ENCODE assay signal across 8 mouse cellular contexts in genomic region chr11:101733596-101733995, GRCm38 (mm10). TPM values are rescaled to one million over a fixed set of nuclear protein-coding genes. Genes with fewer than 3 reads are reported as not detected.
DNase-seq lines count a peak whose midpoint lies in the region; ATAC-seq and TF ChIP-seq lines count a peak whose summit lies in the region.

No protein-coding gene starts in this region.

- no peak for TF ChIP-seq POLR2A in heart, adult 2 months (IDR thresholded peaks at IDR 0.05; ENCODE audit: insufficient read depth, low read depth, low read length)

- H3K9ac ChIP-seq in heart, adult 2 months (ENCODE audit: low read depth, low read length), result peak overlapping the region; percentile 67; the same call in 1 of the 2 replicates
- peak overlapping the region; percentile 85 for H3K9ac ChIP-seq in forebrain, embryonic 12.5 days
- peak overlapping the region; percentile 93 for H3K9ac ChIP-seq in liver, embryonic 14.5 days (replicated peaks)

- TF ChIP-seq EP300 in heart, adult 2 months (IDR thresholded peaks at IDR 0.05; ENCODE audit: insufficient read depth, low read depth, low read length), result no peak
- no peak for TF ChIP-seq EP300 in liver, embryonic 14.5 days (IDR thresholded peaks at IDR 0.05; ENCODE audit: low read depth)

- H3K4me3 ChIP-seq in heart, adult 2 months, result peak overlapping the region; percentile 82
- peak overlapping the region; percentile 84 for H3K4me3 ChIP-seq in forebrain, embryonic 12.5 days (replicated peaks)
- H3K4me3 ChIP-seq in liver, embryonic 14.5 days (ENCODE audit: insufficient read depth in 1 of 2, low read depth in 2 of 2, low read length in 2 of 2), result peak overlapping the region; percentile 86 to 100

- H3K27ac ChIP-seq in heart, adult 2 months, result peak overlapping the region; percentile 79
- H3K27ac ChIP-seq in forebrain, embryonic 12.5 days, result no peak overlapping the region
- H3K27ac ChIP-seq in liver, embryonic 14.5 days, result peak overlapping the region; percentile 78

- no peaks in the 10 kb centered on the region; the same call in none of the 2 replicates for H3K36me3 ChIP-seq in heart, adult 2 months (ENCODE audit: control insufficient read depth, insufficient read depth, low read length)
- H3K36me3 ChIP-seq in forebrain, embryonic 12.5 days (replicated peaks), result peaks cover 38% of the 10 kb centered on the region
- peaks cover 24% of the 10 kb centered on the region for H3K36me3 ChIP-seq in liver, embryonic 14.5 days (replicated peaks; ENCODE audit: control insufficient read depth, insufficient read depth, low read depth)

- no peak for DNase-seq in heart, adult 2 months
- DNase-seq in heart, postnatal 25 days (ENCODE audit: low spot score), result no peak
- DNase-seq in A20 (ENCODE audit: low read depth, low spot score), result peak; percentile 59
- peak in 2 of 3 experiments; percentile 9 to 10 for DNase-seq in liver, embryonic 14.5 days (ENCODE audit: low read depth in 3 of 3, low spot score in 3 of 3)
- no peak for DNase-seq in ovary, postnatal 36 days (ENCODE audit: low spot score)
- DNase-seq in gastrocnemius, adult 8-10 months (ENCODE audit: low spot score in 2 of 2), result no peak
- DNase-seq in layer of hippocampus, postnatal 36 days, result no peak

- WGBS in heart, adult 2 months, result 20% methylated on average over 9 of the region's 9 CpGs
- WGBS in forebrain, embryonic 12.5 days, result 38% methylated on average over 9 of the region's 9 CpGs
- WGBS in liver, embryonic 14.5 days (ENCODE audit: insufficient replicate concordance), result 15% methylated on average over 9 of the region's 9 CpGs

- peak overlapping the region; percentile 93 for H3K4me2 ChIP-seq in forebrain, embryonic 12.5 days
- H3K4me2 ChIP-seq in liver, embryonic 14.5 days (ENCODE audit: low read depth), result peak overlapping the region; percentile 76

- peaks cover 2% of the 10 kb centered on the region; the same call in 1 of the 2 replicates for H3K4me1 ChIP-seq in heart, adult 2 months (ENCODE audit: control insufficient read depth, insufficient read depth, low read length)
- peaks cover 15% of the 10 kb centered on the region for H3K4me1 ChIP-seq in forebrain, embryonic 12.5 days
- H3K4me1 ChIP-seq in liver, embryonic 14.5 days (replicated peaks; ENCODE audit: control insufficient read depth in 2 of 2, insufficient read depth in 2 of 2, low read length in 1 of 2), result peaks cover 6% of the 10 kb centered on the region in 2 experiments

- no peak for ATAC-seq in forebrain, embryonic 12.5 days (ENCODE audit: low FRiP score)
- no peak for ATAC-seq in liver, embryonic 14.5 days (ENCODE audit: insufficient read depth)

- no peaks in the 10 kb centered on the region for H3K27me3 ChIP-seq in heart, adult 2 months (ENCODE audit: control insufficient read depth, insufficient read depth, low read length)
- H3K27me3 ChIP-seq in forebrain, embryonic 12.5 days, result no peaks in the 10 kb centered on the region
- H3K27me3 ChIP-seq in liver, embryonic 14.5 days (ENCODE audit: control insufficient read depth, insufficient read depth, low read length), result no peaks in the 10 kb centered on the region

- intact Hi-C loops in heart, adult 2 months (cut with DNase I), result no loop called here
- intact Hi-C loops in heart, postnatal 25 days (cut with DNase I), result loop anchor here (10.0 kb wide), 1 partner anchor 279 kb away; no protein-coding TSS in a partner anchor

- no peaks in the 10 kb centered on the region for H3K9me3 ChIP-seq in forebrain, embryonic 12.5 days
- H3K9me3 ChIP-seq in liver, embryonic 14.5 days (ENCODE audit: control insufficient read depth, low read length), result no peaks in the 10 kb centered on the region

- no peak for TF ChIP-seq CTCF in heart, adult 2 months (IDR thresholded peaks at IDR 0.05)
- no peak for TF ChIP-seq CTCF in liver, embryonic 14.5 days (IDR thresholded peaks at IDR 0.05; ENCODE audit: low read depth)

- H3K79me2 ChIP-seq in heart, adult 2 months (replicated peaks; ENCODE audit: control insufficient read depth, insufficient read depth, low read length), result no peaks in the 10 kb centered on the region; the same call in 1 of the 2 replicates

RNA-seq across cellular contexts. Expression of gene Dhx8, which starts 0.9 kb away (rescaled TPM):
- 10 to 100 TPM; 16.0 to 17.1 TPM for total RNA-seq in heart, adult 2 months (2021)
- 7.2 and 10.7 TPM in 2 replicates for polyA plus RNA-seq in heart, adult 2 months (2012; rRNA removed)
- 10 to 100 TPM; 14.2 to 16.4 TPM for total RNA-seq in heart, postnatal 25 days (2021)
- polyA plus RNA-seq in forebrain, embryonic 12.5 days (2016; fragmentation: Nextera tagmentation; extraction: Ambion mirVana), result 45.6 and 46.8 TPM in 2 replicates
- polyA plus RNA-seq in liver, embryonic 14.5 days (2012; rRNA removed), result 6.7 and 9.6 TPM in 2 replicates
- 12.9 and 15.4 TPM in 2 replicates for polyA plus RNA-seq in liver, embryonic 14.5 days (2014; fragmentation: Nextera tagmentation; extraction: Ambion mirVana)
- total RNA-seq in gastrocnemius, adult 8-10 months (2022), result 10 to 100 TPM; 12.3 to 15.0 (median 13.6) TPM
- 10 to 100 TPM; 35.6 to 40.4 TPM for total RNA-seq in layer of hippocampus, postnatal 36 days (2021)

RNA-seq across cellular contexts. Expression of gene Etv4, which starts 51.6 kb away (rescaled TPM):
- not detected for total RNA-seq in heart, adult 2 months (2021)
- 0.59 and 0.61 TPM in 2 replicates for polyA plus RNA-seq in heart, adult 2 months (2012; rRNA removed)
- under 1 TPM; 0.26 to 0.53 TPM for total RNA-seq in heart, postnatal 25 days (2021)
- 4.7 and 7.0 TPM in 2 replicates for polyA plus RNA-seq in forebrain, embryonic 12.5 days (2016; fragmentation: Nextera tagmentation; extraction: Ambion mirVana)
- 0.29 TPM in 2 replicates for polyA plus RNA-seq in liver, embryonic 14.5 days (2012; rRNA removed)
- polyA plus RNA-seq in liver, embryonic 14.5 days (2014; fragmentation: Nextera tagmentation; extraction: Ambion mirVana), result 0.20 and 0.30 TPM in 2 replicates
- 1 to 10 TPM; 1.1 to 1.9 (median 1.5) TPM for total RNA-seq in gastrocnemius, adult 8-10 months (2022)
- 10 to 100 TPM; 15.1 to 16.3 TPM for total RNA-seq in layer of hippocampus, postnatal 36 days (2021)

Comparison
In these comparisons a context has a peak if more than half of its experiments do, and no peak if none do; other contexts are left out.
1. DNase-seq: peak in A20 (single experiment) and liver, embryonic 14.5 days (2 of 3); none in heart, adult 2 months (0 of 2), heart, postnatal 25 days (single experiment), ovary, postnatal 36 days (single experiment), gastrocnemius, adult 8-10 months (0 of 2) and layer of hippocampus, postnatal 36 days (0 of 2).
2. RNA of gene Etv4, which starts 51.6 kb away (total RNA-seq): 15.1 to 16.3 TPM in layer of hippocampus, postnatal 36 days; 1.1 to 1.9 TPM in gastrocnemius, adult 8-10 months, 0.26 to 0.53 TPM in heart, postnatal 25 days and not detected in heart, adult 2 months; every median in the first group is over 4 times any median in the second.
3. Peak in every context shown above with its lines, with median percentiles within 50 percentile points of each other: H3K4me3 ChIP-seq and H3K9ac ChIP-seq.